Mouse (Mus musculus) erythroid progenitor cell, adult 5-6 weeks (primary cell): ENCODE measurements around the gene Igfbp2. TPM values are rescaled to one million over a fixed set of nuclear protein-coding genes. Genes with fewer than 3 reads are reported as not detected.

ENCODE experiments used
- ATAC-seq: replicated peaks from 2 replicates; pipeline ENCODE4 v1.8.0; 2016; ENCODE audit warnings: moderate number of reproducible peaks, mild to moderate bottlenecking, moderate TSS enrichment, inconsistent platforms; ENCODE audit not compliant: poor library complexity, low FRiP score, severe bottlenecking
- total RNA-seq, 2 experiments: library from RNA; stranded (forward) in 1 of 2; stranded (reverse) in 1 of 2; fragments of 150-400 nt in 1 of 2; fragments of 186-747, 209-891 nt in 1 of 2; gene quantifications; 2 replicates each; pipeline versions ENCODE4 v1.2.3 to v1.2.4; 2015 to 2017; ENCODE audit warnings: low replicate concordance in 2 of 2

Igfbp2 gene
- total RNA-seq (2015; ENCODE audit: low replicate concordance) (not detected in 2 replicates), total RNA-seq (2017; ENCODE audit: low replicate concordance) (not detected in 2 replicates)

DNA sequence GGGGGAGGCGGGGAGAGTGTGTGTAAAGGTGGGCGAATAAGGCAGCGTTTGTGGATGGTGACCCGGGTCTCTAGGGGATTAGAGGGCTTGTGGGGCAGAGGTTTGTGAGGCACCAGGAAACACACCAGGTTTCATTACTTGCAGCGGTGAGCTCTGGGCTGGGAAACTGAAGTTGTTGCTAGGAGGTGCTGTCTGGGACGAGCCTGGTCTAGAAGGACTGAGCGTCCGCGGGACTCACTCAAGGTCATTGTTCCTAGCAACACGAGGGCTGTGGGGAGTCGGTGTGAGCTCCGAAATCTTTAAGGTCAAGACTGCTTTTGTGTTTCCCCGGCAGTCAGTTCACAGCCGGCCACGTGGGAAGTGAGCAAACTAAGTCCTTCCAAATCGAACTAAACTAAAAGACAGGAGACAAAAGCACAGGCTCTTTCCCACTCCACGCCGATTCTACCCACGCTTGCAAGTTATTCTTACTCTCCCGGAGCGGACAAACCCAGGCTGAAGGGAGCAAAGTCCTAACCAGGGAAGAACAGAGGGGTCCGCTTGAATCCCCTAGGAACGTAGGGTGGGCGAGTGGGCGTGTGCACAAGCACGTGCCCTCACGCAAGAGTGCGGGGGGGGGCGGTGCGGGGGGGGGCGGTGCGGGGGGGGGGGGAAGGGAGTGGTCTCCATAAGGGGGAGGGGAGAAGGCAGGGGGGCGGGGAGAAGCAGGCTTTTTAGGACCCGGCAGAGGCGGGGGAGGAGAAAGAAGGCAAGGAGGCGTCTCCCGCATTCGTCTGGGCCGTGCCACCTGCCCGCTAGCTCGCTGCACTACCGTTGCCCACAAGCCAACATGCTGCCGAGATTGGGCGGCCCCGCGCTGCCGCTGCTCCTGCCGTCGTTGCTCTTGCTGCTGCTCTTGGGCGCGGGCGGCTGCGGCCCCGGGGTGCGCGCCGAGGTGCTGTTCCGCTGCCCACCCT lies at the start of gene Igfbp2:
Gene Igfbp2 (plus strand): TSS at position 753 of the 956 bp plus-strand sequence.
- ATAC-seq, result no peak

DNA sequence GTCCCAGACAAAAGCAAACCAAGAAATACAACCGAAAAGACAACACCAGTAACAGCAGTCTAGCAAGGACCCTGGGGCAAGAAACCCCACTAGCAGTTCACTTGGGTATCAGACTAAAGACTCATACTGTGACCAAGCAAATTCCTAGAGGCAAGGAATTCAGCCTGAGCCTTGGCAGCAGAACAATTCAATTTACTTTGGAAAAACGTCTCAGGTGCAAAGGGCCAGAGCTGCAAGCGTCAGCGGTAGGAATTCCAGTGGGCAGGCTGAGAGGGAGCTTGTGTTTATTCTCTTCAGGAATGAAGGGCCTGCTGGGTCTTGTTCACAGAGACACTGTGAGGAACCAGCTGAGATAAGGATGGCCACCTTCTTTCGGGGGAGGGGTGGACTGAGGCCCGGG lies 45.5 kb upstream of the Igfbp2 start:
- no peak for ATAC-seq

DNA sequence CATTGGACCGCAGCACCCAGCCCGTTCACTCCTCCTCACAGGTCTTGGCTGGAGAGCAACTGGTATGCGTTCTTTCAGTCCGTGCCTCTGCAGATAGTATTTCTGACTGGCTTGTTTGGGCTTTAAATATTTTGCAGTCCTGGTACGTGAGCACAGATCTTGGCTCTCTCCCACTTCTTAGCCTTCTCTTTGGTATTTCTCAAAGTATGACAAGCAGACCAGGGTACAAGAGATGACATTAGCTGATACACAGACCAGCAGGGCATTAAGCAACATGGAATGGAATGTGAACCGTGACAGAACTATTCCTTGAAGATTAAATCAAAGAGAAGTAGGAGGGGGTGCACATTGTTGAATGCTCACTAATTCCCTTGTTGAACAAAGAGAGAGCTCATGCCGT lies 43.6 kb upstream of the Igfbp2 start:
- no peak for ATAC-seq

DNA sequence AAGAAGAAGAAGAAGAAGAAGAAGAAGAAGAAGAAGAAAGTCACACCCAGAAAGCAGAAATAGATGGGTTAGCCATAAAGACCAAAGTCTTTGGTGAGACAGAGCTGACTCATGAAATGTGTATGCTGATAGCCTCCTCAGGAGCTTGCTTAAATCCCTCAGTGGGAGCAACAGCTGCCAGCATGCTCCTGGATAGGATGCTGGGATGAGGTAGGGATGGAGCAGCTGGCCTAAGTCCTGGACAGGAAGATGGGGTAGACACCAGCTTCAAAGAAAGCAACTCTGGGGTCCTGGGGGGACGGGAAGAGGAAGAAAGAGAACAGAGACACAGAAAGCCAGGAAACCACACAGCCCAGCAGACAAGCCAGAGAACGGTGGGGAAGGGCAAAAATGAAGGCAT lies 41.0 kb upstream of the Igfbp2 start:
- ATAC-seq, result no peak

DNA sequence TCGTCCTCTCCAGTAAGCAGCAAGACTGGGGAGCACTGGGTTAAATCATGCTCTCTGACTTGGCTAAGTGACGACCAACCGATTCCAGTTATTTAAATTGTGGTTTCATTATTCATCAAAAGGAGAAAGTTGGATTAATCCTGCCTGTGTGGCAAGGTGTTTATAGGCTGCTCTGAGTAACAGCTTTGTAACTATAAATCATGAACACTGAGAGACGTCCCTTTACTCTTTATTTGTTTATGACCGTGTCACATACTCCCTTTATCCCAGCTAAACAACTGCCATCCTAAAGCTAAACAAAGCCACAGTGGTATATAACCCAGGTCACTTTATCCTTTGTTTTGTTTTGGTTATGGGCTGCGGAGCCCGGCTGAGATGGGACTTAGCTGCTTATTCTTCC lies 40.3 kb upstream of the Igfbp2 start:
- no peak for ATAC-seq

DNA sequence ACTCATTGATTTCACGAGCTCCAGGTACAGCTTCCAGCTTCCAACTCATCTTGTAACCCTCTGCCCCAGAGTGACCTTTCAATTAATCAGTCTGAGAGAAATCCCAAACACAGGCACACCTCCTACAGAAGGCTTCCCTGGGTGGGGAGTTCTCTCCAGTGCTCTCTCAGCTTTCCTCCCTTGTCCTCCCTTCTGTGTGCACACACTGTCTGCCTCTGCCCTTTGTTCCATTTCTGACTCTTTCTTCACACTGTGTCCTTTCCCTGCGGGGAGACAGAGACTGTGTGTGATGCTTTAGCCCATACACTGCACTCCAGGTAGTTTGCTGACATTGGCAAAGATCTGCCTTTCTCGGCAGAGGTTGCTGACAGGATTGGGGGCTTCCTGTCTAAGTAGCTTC lies 33.6 kb upstream of the Igfbp2 start:
- no peak for ATAC-seq

DNA sequence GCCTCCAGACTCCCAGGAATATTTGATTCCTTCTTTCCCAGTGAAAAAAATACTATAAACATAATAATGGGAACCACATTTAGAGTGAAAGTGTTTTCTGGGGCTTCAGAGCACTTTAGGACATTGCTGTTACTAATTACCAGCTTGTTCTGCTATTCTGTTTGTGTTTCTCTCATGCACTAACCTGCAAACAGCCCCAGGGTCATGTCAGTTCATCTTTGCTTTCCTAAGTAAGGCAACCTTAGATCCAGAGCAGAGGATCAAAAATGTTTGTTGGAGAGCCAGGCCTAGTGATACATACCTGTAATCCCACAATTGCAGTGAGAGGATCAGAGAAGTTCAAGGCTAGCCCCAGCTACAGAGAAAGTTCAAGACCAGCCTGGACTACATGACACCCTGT lies 32.6 kb upstream of the Igfbp2 start:
- no peak for ATAC-seq

DNA sequence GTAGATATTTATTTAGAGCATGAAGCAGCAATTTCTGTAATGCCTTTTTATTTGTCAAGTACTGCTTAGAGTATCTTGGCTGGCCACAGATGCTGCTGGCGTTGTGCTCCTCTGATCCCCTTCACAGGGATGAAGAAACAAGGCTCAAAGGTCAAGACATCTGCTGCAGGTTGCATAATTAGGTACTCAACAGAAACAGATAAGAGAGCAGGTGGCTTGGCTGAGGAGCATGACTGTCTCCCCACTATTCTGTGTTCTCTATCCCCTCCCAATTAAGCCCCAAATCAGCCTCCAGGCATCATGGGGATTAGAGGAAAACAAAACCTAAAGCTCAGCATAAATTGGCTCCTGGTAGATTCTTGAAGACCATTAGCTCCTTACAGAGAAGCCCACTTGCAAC lies 32.0 kb upstream of the Igfbp2 start:
- no peak for ATAC-seq

DNA sequence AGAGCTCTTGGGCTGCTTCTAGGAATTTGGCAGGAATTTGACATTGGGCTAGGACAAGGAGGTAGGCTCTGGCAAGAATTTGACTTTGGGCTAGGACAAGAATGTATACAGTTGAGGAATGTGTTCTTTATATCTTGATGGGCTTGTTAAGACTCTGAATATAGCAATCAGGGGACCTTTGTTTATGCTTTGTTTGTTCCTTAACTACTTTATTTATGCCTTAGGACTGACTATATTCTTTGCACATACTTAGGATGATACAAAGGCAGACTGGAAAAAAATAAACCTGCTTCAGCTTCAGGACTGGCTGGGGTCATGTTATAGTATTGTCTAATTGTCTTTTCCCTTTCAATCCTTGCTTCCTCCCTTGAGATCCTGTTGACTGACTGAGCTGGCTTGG lies 31.1 kb upstream of the Igfbp2 start:
- ATAC-seq, result no peak

DNA sequence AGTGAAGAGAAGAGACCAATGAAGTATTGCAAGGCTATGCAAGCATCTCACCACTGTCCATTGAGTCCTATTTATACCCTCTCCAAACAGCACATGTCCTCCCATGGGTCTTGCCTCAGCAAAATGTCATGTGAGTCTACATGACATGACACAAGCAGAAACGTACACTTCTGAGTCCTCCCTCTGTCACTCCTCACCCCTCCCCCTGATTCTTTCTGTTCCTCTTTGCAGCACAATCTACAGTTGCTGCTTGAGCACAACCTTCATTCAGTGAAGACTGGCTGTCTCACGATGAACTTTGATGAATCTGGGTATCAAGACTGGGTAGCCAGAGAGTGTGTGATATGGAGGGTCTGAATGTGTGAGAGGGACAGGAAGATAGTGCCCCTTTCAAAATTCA lies 28.2 kb upstream of the Igfbp2 start:
- ATAC-seq, result no peak

DNA sequence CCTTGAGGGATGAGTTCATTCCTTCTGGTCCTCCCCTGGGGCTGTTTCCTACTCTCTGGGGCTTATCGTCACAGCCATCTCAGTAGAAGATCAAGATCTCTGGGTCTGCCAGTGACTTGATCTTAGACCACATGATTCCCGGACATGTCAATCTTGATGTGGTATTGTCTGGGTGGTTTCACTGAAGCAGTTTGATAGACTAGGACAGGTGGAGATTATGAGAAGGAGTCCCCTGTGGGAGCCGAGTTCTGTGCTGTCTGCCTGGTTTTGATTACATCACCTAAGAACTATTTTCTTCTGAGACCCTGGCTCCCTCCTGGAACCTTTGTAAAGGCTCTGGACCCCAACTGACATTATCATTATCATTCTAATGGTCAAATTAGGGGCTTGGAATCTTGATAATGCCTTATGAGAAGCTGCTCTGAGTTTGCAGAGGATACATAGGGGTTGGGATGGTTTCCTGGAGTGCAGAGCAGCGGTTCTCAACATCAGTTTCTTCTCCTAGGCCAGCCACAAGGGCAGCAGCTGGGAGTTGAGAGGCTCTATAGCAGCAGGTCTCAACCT lies 27.1 kb upstream of the Igfbp2 start:
- ATAC-seq, result no peak

DNA sequence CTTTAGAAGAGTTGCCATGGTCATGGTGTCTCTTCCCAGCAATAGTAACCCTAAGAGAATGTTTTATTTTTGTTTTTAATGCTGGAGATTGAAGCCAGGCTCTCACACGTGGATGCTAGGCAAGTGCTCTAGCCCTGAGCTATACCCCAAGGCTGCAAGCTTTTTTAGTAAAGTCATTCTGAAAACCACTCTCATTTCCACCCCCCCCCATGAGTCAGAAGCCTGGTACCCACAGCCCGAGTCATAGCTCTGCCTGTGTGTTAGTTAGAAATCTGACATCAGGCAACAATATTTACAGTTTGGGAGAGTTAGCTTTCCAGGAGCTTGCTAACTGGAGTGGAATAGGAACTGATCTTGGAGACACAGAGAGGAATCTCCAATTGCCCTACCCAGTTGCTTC lies 25.9 kb upstream of the Igfbp2 start:
- no peak for ATAC-seq

DNA sequence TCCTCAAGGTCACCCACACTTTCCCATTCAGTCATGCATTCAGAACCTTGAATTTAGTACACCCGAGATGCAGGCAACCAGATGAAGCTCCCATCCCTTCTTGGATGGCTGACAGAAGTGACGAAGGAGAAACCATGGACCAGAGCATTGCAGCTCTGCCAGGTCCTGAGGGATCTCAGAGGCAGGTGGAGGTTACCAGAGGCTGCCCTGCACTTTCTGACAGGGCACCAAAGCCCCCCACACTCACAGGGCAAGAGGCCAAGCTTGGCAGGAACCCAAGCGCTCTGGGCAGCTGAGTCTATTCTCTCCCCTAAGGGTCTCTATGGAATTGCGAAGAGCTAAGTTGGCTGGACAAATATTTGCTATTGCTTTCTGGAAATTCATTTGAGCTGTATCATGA lies 20.3 kb upstream of the Igfbp2 start:
- ATAC-seq, result no peak

DNA sequence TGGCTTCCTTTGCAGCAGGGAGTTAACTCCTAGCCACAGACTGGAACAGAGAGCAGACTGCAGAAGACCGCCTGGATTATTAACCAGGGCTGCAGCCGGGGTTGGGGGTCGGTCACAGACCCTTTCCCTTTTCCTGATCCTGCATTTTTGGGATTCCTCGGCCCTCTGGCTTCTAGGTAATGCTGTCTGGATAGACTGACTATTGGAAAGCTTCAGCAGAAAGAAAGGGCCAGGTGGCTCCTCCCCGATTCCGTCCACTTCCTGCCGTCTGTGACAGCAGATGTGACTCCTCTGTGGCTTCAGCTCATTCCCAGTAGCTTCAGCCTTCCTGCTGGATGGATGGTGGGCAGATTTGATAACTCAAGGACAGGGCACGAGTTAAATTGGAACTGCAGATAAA lies 19.3 kb upstream of the Igfbp2 start:
- ATAC-seq, result no peak

DNA sequence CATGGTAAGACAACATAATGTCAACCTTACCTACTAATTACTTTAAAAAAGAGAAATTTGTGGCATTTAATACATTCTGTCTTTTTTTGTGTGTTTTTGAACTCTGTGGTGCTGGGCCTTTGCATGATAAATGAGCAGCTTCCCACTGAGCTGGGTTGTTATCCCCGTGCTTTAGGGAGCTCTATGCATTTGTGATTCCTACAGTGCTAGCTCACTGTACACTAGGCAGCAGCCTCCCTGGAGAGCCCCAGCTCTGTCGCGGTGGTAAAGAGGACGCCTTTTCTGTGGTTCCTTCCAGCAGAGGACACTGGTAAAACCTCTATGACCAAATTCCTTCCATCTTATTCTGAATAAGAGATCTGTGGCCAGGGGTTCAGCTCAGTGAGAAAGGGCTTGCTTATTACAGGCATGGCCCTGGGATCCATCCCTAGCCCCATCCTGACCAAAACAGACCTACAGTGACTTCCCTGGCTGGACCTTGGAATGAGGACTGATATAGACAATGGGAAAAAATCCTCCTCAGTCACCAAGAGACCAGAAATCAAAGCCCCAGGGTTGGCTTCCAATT lies 18.7 kb upstream of the Igfbp2 start:
- no peak for ATAC-seq

DNA sequence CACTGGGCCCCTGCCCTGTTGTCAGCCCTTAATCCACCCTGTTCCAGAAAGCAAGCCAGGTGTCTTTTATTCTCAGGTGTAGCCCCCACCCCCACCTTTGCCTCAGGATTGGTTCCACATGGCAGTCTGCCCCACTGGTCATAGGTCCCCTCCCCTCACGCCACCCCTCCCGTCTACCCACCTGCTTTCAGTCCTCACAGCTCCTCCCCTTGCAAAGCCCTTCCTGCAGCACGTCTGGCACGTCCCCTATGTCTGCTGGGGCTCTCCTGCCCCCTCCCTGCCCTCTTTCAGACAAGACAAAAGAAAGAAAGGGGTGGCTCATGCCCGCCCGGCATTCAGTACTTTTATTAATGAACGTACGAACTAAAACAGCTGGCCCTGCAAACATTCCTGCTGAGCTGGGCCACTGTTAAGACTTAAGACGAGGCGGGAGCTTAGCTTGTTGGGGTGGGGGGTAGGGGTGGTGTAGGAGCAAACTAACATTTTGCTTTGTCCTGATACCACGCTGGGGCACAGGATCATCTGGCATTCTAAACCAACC lies 18.2 kb upstream of the Igfbp2 start:
- ATAC-seq, result no peak

DNA sequence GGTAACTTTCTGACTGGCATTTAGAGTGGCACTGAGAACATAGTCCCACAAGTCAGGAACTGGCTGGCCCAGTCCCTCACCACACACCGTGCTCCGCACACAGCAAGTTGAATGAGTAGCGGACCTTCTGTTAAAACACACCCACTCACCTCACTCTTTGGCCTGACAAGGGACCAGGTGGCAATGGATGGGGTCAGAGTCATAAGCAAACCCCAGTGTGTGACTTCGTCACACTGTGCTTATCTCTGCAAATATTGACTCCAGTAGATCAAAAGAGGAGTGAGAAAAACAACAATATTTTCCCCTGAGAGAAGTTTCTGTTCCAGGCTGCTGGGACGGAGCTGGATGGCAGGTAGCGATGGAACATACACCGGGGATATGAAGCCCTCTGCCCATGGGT lies 15.0 kb upstream of the Igfbp2 start:
- ATAC-seq, result no peak

DNA sequence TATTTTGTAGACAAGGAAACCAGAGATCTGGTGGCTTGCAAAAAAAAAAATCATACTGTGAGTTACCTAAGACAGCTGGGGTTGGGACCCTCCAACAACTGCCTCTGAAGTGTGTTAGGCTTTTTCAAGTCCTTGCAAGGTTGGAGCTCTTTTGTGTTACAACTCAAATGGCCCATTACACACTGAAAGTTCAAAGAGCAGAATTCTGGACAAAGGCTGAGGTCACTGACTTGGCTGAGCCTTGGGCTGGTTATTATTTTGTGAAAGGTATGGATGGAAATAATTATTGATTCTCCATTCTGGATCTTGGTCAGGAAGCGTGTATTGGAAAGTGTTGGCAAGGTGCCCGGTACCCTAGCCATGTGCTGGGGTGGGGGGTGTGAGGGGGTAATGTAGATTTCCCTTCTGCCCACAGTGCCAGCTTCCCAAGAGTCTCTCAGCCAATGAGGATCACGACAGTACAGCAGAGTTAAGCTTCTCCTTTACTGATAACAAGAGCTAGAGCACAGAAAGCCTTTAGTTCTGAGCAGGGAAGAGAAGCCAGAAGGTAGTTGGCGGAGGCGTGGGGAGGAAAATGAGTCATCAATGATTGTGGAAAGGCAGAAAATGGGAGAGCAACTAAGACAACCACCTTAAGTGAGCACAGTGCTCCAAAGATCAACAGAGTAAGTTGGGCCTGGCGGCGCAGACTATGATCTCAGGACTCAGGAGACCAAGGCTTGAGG lies 14.2 kb upstream of the Igfbp2 start:
- ATAC-seq, result no peak

DNA sequence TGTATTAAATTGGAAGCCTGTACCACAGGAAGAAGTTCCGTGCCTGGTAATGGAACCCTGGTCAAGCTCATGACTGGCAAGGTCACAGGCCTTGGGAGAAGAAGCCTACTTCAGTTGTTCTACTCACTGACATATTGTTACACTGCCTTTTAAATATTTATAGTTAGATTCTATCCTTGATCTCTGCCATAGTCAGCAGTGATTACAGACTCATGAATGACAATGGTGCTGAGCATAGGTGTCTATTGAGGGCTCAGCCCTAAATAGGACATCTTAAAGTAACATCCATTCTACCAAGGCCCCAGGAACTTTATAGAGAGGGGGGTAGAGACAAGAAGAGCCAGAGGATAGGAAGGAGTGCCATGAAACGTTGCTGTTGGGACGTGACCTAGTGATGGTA lies 13.2 kb upstream of the Igfbp2 start:
- ATAC-seq, result no peak

DNA sequence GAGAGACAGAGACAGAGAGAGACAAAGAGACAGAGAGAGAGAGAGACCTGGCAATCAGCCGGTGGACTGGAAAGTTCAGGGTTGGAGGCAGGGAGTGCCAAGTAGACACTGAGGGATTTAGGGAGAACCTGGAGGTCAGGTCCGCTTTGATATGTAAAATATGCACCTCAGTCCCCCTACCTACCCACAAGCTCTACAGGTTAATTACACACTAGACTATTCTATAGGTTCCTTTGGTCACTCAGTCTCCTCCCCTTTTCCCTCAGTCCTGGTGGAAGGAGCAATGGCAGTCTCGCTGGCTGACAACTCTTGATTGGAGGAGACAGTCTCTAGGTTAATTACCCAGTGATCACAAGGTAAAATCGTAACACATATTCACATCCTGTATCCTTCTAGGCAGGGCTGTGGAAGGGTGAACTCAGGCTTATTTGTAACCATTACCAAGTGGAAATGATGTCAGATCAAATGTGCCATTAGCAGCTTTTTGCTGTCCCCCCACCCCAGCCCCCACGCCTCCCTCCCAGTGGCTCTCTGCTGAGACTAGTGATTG lies 11.1 kb upstream of the Igfbp2 start:
- ATAC-seq, result no peak
